Mouse (Mus musculus) ovary, adult 18-20 months (tissue): ENCODE measurements around the gene Iscu.
"Not testable (repeated sequence)": the region's sequence is repeated elsewhere in the genome, so short reads cannot be mapped to it uniquely, and the experiment has no call there.

Experiments
- DNase-seq: peaks from one replicate; pipeline ENCODE4 v3.0.0; 2022; ENCODE audit warnings: low spot score, mixed read lengths

Iscu gene

GRCm38 (mm10) chr5:113755347-113756030 is 17.1 kb upstream of the Iscu start:
- DNase-seq: no peak

- no peak for DNase-seq
Observed at GRCm38 (mm10) chr5:113761585-113761984, 11.0 kb upstream of the Iscu start.

- DNase-seq: no peak
Observed at GRCm38 (mm10) chr5:113764426-113764825, 8.1 kb upstream of the Iscu start.

GRCm38 (mm10) chr5:113765641-113766526 is 6.7 kb upstream of the Iscu start:
- DNase-seq: no peak

GRCm38 (mm10) chr5:113768806-113769205 is 3.7 kb upstream of the Iscu start:
- no peak for DNase-seq

- peak; percentile 77 for DNase-seq
Observed at GRCm38 (mm10) chr5:113771213-113772162, 1.1 kb upstream of the Iscu start.

- DNase-seq: no peak
Observed at GRCm38 (mm10) chr5:113772905-113773519, 464 bp downstream of the Iscu start.

GRCm38 (mm10) chr5:113773664-113774063 is 1.1 kb downstream of the Iscu start:
- peak; percentile 90 for DNase-seq

- no peak for DNase-seq
Observed at GRCm38 (mm10) chr5:113775585-113775984, 3.0 kb downstream of the Iscu start.

GRCm38 (mm10) chr5:113776128-113776895 is 3.8 kb downstream of the Iscu start:
- no peak for DNase-seq

- DNase-seq: no peak
Observed at GRCm38 (mm10) chr5:113776896-113777226, 4.3 kb downstream of the Iscu start.

- not testable (repeated sequence) for DNase-seq
Observed at GRCm38 (mm10) chr5:113777728-113778127, 5.2 kb downstream of the Iscu start.

- DNase-seq: no peak
Observed at GRCm38 (mm10) chr5:113779569-113779968, 7.0 kb downstream of the Iscu start.

GRCm38 (mm10) chr5:113780082-113780752 is 7.7 kb downstream of the Iscu start:
- no peak for DNase-seq

GRCm38 (mm10) chr5:113780763-113781162 is 8.2 kb downstream of the Iscu start:
- DNase-seq: no peak

GRCm38 (mm10) chr5:113781254-113781653 is 8.7 kb downstream of the Iscu start:
- DNase-seq: no peak

- DNase-seq: no peak
Observed at GRCm38 (mm10) chr5:113781875-113782274, 9.3 kb downstream of the Iscu start.

GRCm38 (mm10) chr5:113782624-113783023 is 10.1 kb downstream of the Iscu start:
- no peak for DNase-seq

GRCm38 (mm10) chr5:113783581-113784001 is 11.0 kb downstream of the Iscu start:
- DNase-seq: peak; percentile 42

- DNase-seq: not testable (repeated sequence)
Observed at GRCm38 (mm10) chr5:113784104-113784503, 11.6 kb downstream of the Iscu start.
